Mouse (Mus musculus) forelimb bud, embryonic 11.5 days (tissue): ENCODE results near the gene Pde1a.

Experiments used
- DNase-seq: peaks from one replicate; pipeline ENCODE4 v3.0.0-alpha.2; 2012; ENCODE audit warnings: low read depth, low spot score

Pde1a gene

GRCm38 (mm10) chr2:80128861-80129698 lies at the start of gene Pde1a:
TSS of gene Pde1a (minus strand) at chr2:80129458.
- DNase-seq, result peak; percentile 74

- no peak for DNase-seq
These were observed 49.5 kb upstream of the Pde1a start for GRCm38 (mm10) chr2:80178608-80179280.

- DNase-seq, result no peak
These were observed 48.9 kb upstream of the Pde1a start for GRCm38 (mm10) chr2:80178154-80178553.

GRCm38 (mm10) chr2:80168103-80168502 lies 38.8 kb upstream of the Pde1a start:
- DNase-seq, result no peak

- DNase-seq, result no peak
These were observed 29.5 kb upstream of the Pde1a start for GRCm38 (mm10) chr2:80158784-80159183.

GRCm38 (mm10) chr2:80158196-80158595 lies 28.9 kb upstream of the Pde1a start:
- DNase-seq, result no peak

- no peak for DNase-seq
These were observed 20.8 kb upstream of the Pde1a start for GRCm38 (mm10) chr2:80150019-80150418.

- DNase-seq, result no peak
These were observed 20.1 kb upstream of the Pde1a start for GRCm38 (mm10) chr2:80149332-80149731.

GRCm38 (mm10) chr2:80135076-80135475 lies 5.8 kb upstream of the Pde1a start:
- DNase-seq, result no peak

- no peak for DNase-seq
These were observed 3.4 kb upstream of the Pde1a start for GRCm38 (mm10) chr2:80132677-80133076.

- DNase-seq, result no peak
These were observed 2.6 kb downstream of the Pde1a start for GRCm38 (mm10) chr2:80126663-80127062.

GRCm38 (mm10) chr2:80086891-80087290 lies 42.4 kb downstream of the Pde1a start:
- peak; percentile 43 for DNase-seq

GRCm38 (mm10) chr2:80080090-80080821 lies 49.0 kb downstream of the Pde1a start:
- no peak for DNase-seq

- no peak for DNase-seq
These were observed 49.6 kb downstream of the Pde1a start for GRCm38 (mm10) chr2:80079618-80080017.

GRCm38 (mm10) chr2:80076323-80076722 lies 52.9 kb downstream of the Pde1a start:
- DNase-seq, result no peak

- no peak for DNase-seq
These were observed 54.7 kb downstream of the Pde1a start for GRCm38 (mm10) chr2:80074531-80074930.

GRCm38 (mm10) chr2:80074046-80074445 lies 55.2 kb downstream of the Pde1a start:
- no peak for DNase-seq

GRCm38 (mm10) chr2:80073426-80073825 lies 55.8 kb downstream of the Pde1a start:
- no peak for DNase-seq

- no peak for DNase-seq
These were observed 59.5 kb downstream of the Pde1a start for GRCm38 (mm10) chr2:80069745-80070144.

GRCm38 (mm10) chr2:80066449-80066848 lies 62.8 kb downstream of the Pde1a start:
- DNase-seq, result peak; percentile 10

GRCm38 (mm10) chr2:80056062-80056461 lies 73.2 kb downstream of the Pde1a start:
- no peak for DNase-seq

- no peak for DNase-seq
These were observed 75.2 kb downstream of the Pde1a start for GRCm38 (mm10) chr2:80054042-80054441.
